Mouse (Mus musculus) G1E (cell line): ENCODE measurements around the gene Ube2q1.

Experiments
- CTCF ChIP-seq: IDR thresholded peaks from 2 replicates; pipeline ENCODE4 v1.5.1; 2012; ENCODE audit warnings: low read depth, low read length, inconsistent platforms, mixed read lengths
- GATA1 ChIP-seq: IDR thresholded peaks from 2 replicates; pipeline ENCODE4 v1.6.1; 2012; ENCODE audit warnings: borderline replicate concordance, low read length, inconsistent platforms, mixed read lengths
- POLR2AphosphoS5 ChIP-seq: IDR thresholded peaks from 2 replicates; pipeline ENCODE4 v1.6.1; 2012; ENCODE audit warnings: low read depth, low read length, inconsistent platforms; ENCODE audit not compliant: insufficient replicate concordance

GRCm38 (mm10) chr3:89814051-89814450 lies 40.6 kb downstream of the Ube2q1 start:
- TF ChIP-seq CTCF, result no peak
- TF ChIP-seq GATA1, result no peak
- no peak for TF ChIP-seq POLR2AphosphoS5
